Mouse (Mus musculus) left cerebral cortex, adult 18-20 months (tissue): ENCODE measurements at regions not wholly inside any gene's neighbourhood (a gene's known extent, or its start where the extent isn't known, plus 50 kb on each side); places are given as distances from the start of the nearest gene placed in this dataset.

Experiments used
- DNase-seq, 2 experiments: peaks; one replicate each; pipeline ENCODE4 v3.0.0; 2021 to 2022; ENCODE audit warnings: low spot score in 2 of 2, mixed read lengths in 1 of 2

- no peak for DNase-seq
These were observed 69.2 kb upstream of the Fam19a1 start for GRCm38 (mm10) chr6:96043711-96044110.

- no peak for DNase-seq
These were observed 59.5 kb upstream of the Fam19a1 start for GRCm38 (mm10) chr6:96053476-96053875.

GRCm38 (mm10) chr6:96057011-96057410 lies 55.9 kb upstream of the Fam19a1 start:
- DNase-seq = no peak

GRCm38 (mm10) chr6:96057575-96058159 lies 55.3 kb upstream of the Fam19a1 start:
- no peak for DNase-seq

- no peak for DNase-seq
These were observed 51.0 kb upstream of the Fam19a1 start for GRCm38 (mm10) chr6:96061979-96062378.
